Mouse (Mus musculus) heart, postnatal 14 days (tissue): ENCODE measurements at regions not wholly inside any gene's neighbourhood (a gene's known extent, or its start where the extent isn't known, plus 50 kb on each side); places are given as distances from the start of the nearest gene placed in this dataset.
"Not testable (repeated sequence)": the region's sequence is repeated elsewhere in the genome, so short reads cannot be mapped to it uniquely, and the experiment has no call there.

Source experiments
- DNase-seq, 2 experiments: peaks; one replicate each; pipeline ENCODE4 v3.0.0; 2021 to 2022
- intact Hi-C: fragments of 180-260 bp; cut with DNase I; formaldehyde crosslinking; loops from one replicate; pipeline ENCODE4 v1.15.1; 2025

DNA sequence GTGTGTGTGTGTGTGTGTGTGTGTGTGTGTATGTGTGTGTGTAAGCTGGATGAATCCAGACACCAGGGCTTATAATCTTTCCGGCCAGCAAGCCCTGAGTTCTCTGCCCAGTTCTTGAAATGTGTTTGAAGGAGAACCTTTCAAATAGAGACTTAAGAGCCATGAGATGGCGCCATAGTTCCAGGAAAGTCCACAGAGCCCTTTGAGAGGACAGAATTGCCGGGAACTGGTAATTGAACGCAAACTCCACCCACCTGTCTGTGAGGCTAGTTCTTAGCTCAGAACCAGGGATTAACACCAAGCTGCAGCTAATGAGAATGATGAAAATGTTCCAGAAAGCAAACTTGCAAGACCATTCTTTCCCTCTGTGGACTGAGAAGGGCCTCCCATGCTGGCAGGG lies 72.2 kb downstream of the Trim42 start:
- DNase-seq: peak in 1 of 2 experiments; percentile 9
- intact Hi-C loops: loop anchor here (5.0 kb wide), 1 partner anchor 735 kb away; the partner anchor contains the start of gene Clstn2

DNA sequence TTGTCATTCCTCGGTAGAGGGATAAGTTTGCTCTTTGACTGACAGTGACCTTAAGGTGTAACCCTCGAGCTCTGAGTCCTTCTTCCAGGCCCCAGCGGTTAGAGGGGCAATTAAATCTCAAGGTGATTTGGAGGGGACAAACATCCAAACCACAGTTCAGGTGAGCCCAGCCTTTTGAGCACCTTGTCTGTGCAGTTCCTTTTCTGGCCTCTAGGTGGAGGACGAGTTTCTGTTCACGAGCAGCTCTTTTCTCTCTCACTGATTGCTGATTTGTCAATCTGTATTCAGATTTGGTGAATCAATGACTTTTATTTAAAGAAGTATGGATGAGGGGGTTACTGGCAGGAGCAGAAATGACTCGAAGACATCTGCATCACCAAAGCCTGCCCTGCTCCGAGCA lies 74.0 kb downstream of the Trim42 start:
- intact Hi-C loops: loop anchor here (5.0 kb wide), 1 partner anchor 737 kb away; the partner anchor contains the start of gene Clstn2

DNA sequence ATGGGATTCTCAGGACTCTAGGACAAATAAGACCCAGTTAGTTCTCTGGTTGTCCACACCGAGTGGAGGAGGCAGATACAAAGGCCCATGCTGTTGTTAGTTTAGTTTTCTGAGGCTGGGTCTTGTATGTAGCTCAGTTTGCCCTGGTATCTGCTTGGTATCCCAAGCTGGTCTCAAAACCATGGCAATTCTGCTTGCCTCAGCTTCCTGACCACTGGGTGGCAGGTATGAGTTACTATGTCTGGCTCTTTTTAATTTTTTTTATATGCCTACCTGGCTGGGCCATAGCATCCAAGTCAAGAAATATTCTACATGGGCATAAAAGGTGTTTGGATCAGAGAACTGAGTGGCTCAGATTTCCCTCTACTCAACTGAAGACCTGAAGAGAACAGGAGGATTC lies 77.9 kb downstream of the Trim42 start:
- DNase-seq: no peak
- intact Hi-C loops: no loop called here

More for the DNA sequence above, 74.0 kb downstream of the Trim42 start:
- DNase-seq: peak; percentile 7 to 27

DNA sequence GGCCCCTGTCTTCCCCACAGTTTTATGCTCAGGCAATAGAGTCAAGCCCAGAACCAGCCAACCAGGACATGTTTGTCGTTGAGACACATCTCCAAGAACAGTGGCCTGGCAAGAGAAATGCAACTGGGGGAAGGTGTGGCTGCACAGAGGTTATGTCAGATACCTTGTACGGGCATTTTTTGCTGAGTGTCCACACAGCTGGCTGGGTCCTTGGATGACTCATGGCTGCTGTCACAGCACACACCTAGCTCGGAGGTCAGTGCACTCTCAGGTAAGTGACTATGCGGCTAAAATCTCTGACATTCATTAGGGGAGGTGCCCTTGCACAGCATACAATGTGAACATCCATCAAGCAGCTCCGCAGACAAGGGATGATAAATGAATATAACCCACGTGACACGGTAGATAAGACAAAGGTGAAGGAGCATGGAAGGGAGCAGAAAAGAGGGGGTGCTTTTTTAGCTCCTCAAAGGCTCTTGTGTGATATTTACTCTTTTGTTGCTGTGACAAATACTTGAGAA lies 85.4 kb downstream of the Trim42 start:
- DNase-seq: no peak
- intact Hi-C loops: no loop called here

DNA sequence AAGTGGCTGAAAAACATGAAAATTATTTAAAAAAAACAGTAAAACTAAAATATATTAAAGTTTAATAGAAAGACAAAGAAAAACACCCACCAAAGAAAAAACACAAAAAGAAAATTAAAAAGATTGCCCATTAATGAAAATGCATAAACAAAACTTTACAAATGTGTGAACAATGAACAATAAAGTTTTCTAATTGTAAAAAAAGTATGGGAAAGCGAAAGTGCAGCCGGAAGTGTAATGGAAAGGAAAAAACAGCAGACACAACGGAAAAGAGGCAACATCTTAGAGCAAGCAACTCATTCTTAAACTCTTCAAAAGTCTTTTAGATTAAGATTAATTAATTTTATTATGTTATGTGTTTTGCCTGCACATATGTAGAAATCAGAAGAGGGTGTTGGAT lies 87.7 kb downstream of the Trim42 start:
- intact Hi-C loops: no loop called here
- no peak for DNase-seq

DNA sequence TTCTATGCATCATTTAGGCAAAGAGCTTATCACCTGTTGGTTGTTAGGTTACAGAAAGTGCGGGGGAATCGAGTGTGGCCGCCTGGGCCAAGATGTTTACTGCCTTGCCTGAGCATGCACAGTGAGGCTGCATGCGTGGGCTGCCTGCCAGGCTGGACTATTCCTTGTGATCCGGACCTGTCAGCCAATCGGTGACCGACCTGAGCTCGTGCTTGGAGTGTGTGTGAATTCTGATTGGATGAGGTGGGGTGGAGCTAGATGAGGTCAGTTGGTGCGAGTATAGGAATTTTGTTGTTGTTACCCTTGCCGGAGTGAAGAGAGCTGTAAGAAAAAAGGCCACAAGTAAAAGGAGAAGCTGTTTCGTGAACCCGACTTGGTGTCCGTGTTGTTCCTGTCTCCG lies 94.3 kb downstream of the Trim42 start:
- DNase-seq: not testable (repeated sequence)

DNA sequence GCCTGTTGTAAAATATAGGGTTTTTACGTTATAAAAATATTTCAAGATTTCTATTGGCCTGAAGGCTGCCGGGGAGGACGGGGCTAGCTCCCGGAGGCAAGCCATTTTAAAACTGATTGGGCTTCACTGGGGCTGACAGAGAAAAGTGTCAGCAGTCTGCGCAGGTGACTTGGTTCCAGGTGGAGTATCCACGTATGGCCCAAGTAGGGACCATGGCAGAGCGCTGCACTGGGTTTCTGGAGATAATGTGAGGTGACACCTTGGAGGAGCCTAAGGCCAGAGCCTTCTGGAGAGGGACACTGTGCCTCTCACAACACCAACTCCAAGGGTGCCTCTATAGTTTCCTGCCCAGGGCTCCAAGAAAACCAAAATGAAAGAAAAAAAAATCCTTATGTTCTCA lies 95.9 kb downstream of the Trim42 start:
- DNase-seq: no peak
- intact Hi-C loops: no loop called here

More for the DNA sequence above, 94.3 kb downstream of the Trim42 start:
- intact Hi-C loops: not testable (repeated sequence)

DNA sequence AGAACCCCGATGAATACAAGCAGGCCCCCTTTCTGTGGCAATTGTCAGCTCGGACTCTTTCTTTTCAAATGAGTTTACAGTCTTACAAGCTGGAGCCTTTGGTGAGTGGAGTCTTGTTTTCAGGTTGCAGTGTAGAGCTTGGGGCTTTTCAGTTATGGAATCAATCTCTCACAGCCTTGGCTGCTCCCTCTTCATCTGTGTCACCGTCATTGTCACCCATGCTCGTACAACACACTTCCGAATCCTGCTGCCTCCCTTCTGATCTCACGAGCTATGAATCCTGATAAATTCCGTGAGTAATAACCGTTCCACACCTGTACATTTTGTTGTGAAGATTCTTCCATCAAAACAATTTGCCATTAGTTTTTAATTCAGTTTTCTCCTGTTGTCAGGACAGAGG lies 97.7 kb downstream of the Trim42 start:
- DNase-seq: no peak
- intact Hi-C loops: no loop called here

DNA sequence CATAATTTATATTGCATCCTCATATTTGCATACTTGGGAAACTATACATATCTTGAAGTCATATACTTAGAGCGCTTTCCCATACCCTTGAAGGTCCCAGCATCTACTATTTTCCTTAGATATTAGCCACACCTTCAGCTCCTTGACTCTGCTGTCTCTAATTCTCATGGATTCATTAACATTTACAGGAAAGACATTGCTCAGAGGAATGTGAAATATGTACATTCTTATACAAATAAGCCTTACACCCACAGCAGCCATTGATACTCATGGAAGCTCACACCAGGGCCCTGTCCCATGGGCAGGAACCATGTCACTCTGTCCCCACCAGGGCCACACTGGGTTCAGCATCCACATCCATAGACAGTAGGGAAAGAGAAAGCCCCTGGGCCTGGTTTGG lies 122.1 kb downstream of the Trim42 start:
- intact Hi-C loops: no loop called here
- DNase-seq: no peak

DNA sequence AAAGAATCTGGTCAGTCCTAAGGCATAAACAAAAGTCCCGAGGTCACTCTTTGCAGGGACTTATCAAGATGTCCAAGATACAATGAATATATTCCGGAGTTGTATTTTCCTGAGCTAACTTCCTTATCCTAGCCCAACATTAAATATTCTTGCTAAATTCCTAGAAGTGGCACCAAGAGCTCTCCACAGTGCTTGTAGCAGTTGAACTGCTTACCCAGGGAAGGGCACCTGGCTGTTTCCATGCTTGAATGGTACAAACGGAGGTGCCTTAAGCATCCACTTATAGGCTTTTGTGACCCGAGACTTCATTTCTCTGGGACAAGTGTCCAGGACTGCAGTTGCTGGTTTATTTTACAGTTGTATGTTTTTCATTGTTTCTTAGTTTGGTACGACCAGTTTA lies 115.1 kb upstream of the Slc25a36 start:
- no peak for DNase-seq
- intact Hi-C loops: no loop called here

DNA sequence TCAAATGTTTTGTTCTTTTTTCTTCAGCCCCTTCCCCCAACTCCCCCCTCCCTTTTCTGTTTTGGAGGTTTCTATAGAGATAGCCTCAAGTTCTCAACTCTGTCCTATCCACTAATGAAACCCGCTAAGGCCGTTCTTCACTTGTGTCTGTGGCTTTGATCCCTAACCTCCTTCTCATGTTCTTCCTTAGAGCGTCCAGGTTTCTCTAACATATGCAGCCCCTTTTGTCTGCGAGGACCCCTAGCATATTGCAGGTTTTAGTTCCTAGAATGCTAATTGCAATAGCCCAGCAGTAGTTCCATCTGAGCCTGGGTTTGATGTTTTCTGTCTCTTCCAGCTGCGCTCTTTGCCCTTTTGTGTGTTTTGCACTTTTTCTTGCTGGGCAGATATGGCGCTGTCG lies 113.6 kb upstream of the Slc25a36 start:
- no peak for DNase-seq
- intact Hi-C loops: no loop called here

DNA sequence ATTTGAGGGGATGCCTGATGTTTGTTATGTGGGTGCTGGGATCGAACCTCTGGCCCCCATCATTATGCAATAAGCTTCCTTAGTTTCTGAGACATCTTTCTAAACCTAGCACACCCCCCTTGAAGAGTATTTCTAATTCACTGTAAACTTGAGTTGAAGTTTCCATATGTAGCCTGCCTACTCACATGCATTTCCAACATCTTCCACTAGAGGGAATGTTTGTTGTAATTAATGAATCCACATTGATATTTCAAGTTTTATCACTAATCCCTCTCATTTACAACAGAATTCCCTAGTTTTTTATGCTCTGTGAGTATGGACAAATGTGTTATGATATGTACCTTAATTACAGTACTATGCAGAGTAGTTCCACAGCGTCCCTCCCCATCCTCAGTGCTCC lies 103.8 kb upstream of the Slc25a36 start:
- no peak for DNase-seq

DNA sequence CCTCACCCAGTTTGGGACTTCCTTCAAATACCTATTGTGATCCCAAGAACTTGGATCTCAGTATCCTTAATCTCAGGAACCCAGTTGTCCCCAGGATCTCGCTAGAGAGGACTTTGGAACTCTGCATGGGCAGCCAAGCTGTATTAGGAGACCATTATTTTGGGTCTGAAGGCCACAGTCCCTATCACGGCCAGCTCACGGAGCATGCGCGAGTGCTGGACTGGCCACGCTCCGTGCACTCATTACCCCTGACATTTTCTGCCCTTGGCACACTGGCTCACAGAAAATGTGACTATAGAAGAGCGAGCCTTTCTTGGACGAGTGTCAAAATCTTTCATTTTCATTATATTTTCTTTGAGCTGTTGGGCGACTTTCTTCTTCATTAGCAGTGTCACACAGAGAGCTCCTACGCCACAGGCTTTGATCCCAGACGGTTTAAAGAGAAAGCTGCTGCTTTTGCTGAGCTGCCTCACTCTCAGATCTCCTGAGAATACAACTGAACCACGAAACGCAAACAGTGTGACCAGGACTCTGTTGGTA lies 79.4 kb upstream of the Slc25a36 start:
- intact Hi-C loops: no loop called here
- DNase-seq: no peak

More for the DNA sequence above, 103.8 kb upstream of the Slc25a36 start:
- intact Hi-C loops: loop anchor here (10.0 kb wide), 1 partner anchor 820 kb away; the partner anchor contains the start of gene Clstn2

DNA sequence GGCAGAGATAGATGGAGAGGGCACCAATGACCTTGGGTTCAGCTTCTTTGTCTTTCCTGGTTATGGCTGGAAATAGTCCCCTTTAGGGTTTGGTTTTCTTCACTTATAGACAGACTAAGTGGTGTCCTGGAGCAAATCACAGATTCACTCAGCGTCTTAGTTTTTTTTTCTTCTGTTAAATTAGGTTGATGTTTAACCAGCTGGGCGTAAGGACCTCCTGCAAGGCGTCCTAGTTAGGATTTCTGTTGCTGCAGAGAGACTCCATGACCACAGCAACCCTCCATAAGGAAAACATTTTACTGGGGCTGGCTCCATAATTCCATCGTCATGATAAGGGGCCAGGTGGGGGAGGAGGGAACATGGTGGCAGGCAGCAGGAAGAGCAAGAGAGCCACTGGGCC lies 78.7 kb upstream of the Slc25a36 start:
- DNase-seq: no peak
- intact Hi-C loops: no loop called here

DNA sequence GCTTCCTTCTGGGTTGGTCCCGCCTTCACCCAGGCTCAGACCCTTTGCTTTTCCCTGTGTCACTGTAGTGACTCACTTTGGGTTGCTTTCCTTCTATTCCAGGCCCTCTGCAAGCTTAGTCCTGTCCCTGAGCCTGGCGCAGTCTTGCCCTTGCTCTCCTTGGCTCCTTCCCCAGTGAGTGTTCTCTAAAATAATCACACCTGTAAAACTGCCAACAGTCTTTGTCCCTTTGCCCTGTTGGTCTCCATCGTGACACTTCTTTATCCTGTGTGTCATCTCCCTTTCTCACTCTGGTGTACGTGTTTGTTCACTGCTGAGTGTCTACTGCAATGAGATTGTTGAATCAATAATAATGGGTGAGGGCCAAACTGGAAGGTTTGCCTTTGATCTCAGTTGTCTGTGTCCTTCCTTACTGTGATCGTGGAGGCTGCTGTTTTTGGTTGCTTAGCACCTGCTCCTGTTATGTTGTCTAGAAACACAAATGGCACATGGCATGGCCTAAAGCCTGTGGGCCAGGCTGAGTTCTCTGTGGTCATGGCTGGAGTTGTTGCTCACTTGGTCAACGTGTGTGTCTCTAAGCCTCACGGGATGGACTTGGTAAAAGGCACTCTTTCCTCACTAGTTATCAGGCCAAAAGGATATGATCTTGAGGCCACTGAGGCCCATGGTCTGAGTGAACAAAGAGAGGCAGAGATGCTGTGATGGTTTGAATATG lies 77.8 kb upstream of the Slc25a36 start:
- DNase-seq: peak; percentile 7 to 39
- intact Hi-C loops: no loop called here

DNA sequence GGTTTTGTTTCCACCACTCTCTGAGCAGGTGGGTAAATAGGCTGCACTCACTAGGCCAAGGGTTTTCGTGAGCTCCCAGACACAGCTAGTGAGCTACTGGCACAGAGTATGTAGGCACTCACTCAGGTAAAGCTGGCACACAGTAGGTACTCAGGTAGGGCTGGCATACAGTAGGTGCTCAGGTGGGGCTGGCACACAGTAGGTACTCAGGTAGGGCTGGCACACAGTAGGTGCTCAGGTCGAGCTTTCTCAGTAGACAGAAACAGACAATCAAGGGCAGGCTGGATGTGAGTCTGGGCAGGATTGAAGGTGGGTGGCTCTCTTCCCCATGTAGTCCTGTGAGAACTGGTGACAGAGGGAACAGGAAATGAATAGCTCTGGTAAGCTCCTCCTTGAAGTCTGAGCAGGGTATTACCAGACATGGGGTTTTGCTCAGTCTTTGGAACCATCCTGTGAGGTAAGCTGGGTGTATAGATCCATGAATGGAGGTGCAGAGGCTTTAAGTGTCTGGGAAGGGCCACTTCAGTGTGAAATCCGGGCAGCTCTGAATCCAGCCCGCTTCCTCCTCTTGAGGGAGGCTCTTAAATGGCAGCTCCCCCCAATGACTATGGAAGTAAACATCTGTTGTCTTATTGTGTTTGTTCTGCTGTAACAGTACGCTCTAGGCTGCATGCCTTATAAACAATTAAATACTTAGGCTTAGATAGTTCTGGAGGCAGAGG lies 62.4 kb upstream of the Slc25a36 start:
- intact Hi-C loops: loop anchor here (2.0 kb wide), 1 partner anchor 149 kb away; no protein-coding TSS in a partner anchor
- DNase-seq: no peak

DNA sequence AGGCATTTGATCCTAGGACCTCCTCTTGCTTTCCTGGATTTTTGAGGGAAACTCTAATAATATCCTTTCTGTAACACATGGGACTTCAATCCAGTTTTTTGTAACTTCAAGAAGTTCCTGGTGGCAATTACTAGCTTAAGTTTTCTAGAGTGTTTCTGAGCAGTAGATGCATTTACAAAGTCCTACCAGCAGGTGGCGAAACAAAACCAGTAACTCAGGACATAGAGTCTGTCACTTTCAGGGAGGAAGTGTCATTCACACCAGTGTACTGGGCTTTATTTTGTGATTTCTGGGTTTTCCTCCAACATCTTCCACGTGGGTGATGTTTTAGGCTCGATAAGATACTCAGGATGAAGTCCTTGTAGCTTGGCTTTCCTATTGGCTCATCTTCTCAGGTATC lies 61.1 kb upstream of the Slc25a36 start:
- intact Hi-C loops: loop anchor here (2.0 kb wide), 1 partner anchor 151 kb away; no protein-coding TSS in a partner anchor
- DNase-seq: peak; percentile 29 to 48

DNA sequence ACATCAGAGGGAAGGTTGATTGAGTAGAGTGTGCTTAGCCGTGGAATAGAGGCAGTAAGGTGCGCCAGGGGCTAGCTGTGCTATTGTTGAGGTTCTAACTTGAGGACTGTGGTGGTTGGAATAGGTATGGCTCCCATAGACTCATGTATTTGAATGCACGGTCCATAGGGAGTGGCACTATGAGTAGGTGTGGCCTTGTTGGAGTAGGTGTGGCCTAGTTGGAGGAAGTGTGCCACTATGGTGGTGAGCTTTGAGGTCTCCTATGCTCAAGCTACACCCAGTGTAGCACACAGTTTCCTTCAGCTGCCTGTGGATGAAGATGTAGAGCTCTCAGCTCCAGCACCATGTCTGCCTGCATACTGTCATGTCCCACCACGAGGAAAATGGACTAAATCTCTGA lies 60.5 kb upstream of the Slc25a36 start:
- intact Hi-C loops: no loop called here
- no peak for DNase-seq

DNA sequence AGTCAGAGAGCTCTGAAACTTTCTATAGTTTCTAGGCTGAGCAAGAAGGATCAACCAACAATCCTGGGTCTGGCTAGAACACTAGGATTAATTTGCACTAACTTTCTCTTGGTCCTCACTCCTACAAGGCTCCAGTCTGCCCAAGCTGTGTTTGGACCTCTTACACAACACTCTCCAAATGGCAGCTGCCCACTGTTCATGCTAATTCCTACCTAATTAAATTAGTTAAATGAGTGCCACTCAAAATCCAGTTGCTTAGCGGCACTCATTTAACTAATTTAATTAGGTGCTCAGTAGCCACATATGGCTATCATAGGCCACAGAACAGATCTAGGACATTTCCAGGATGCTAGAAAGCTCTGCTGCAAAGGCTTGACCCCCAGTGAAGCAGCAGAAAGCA lies 59.9 kb upstream of the Slc25a36 start:
- intact Hi-C loops: no loop called here

DNA sequence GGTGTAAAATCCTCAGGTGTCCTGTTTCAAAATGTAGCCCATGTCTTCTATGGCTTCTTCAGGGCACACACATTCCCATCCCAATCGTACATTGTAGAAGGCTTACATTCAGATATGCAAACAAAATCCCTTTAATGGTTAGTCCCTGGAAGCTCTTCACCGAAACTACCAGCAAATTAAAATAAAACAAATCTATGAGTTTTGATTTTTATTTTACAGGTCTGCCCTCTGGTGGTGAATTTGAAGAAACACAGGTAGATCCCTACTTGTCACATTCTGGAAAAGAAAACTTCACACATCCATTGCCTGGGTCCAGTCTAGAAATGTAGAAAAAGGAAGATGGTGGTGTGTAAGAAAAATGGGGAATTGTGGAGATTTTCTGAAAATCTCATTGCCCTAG lies 51.5 kb upstream of the Slc25a36 start:
- no peak for DNase-seq

More for the DNA sequence above, 59.9 kb upstream of the Slc25a36 start:
- DNase-seq: no peak

More for the DNA sequence above, 51.5 kb upstream of the Slc25a36 start:
- intact Hi-C loops: loop anchor here (1.0 to 5.0 kb wide), 3 partner anchors 80 to 246 kb away; partner anchors contain the start of gene Spsb4
